Mouse (Mus musculus): ENCODE data around the gene Gucy2c.

Gene Gucy2c

DNA sequence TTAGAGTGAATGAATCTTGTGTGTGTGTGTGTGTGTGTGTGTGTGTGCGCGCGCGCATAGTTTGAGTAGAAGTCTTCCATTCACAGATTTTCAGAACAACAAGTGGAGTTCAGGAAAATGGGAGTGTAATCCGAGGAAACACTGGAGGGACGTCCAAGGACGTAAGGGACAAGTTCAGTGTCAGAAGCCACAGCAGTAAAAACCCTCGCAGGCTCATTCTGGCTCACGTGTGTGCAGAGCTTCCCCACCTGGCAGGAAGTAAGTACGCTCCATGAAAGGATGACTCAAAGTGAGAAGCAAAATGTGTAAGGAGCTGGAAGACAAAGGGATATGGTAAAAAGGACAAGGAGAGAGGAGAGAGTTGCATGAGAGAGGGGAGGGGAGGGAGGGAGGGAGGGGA lies 40.3 kb downstream of the Gucy2c start:
- no peak for DNase-seq (ENCODE audit: low spot score in 2 of 2)

DNA sequence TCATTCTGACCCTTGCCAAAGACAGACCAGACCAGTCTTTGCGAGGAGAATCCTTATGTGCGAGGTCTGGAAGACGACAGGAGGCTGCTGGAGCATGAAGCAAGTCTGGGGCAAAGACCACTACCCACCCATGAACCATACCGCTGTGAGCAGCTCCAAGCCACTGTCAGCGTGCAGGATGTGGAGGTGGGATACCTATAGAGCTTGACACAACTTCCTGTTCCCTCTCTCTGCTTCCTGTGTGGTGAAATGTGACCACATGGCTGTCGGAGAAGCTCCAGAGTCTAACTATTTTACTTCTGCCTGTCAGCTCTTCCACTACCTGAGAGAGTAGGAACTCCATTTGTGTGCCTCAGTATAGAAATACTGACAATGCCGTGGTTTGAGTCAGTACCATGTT lies 45.8 kb downstream of the Gucy2c start:
- no peak for DNase-seq (ENCODE audit: low spot score in 2 of 2)

DNA sequence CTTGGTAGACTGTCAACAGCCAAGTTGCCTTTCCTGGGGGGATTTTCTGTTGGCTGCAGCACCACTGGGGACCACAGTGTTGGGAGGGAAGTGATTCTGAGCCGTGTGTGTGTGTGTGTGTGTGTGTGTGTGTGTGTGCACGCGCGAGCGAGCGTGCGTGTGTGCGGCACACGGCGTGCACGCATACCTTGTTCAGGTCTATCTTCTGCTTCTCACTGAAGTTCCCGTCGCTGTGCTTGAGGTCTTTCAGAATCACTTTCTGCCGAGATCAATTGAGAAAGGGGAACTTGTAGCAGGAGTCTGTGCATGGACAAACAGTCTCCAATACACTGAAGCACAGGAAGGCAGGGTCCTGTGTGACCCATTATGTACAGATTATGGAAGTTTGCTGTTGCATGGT lies 53.4 kb downstream of the Gucy2c start:
- DNase-seq (ENCODE audit: low spot score in 2 of 2) = no peak

DNA sequence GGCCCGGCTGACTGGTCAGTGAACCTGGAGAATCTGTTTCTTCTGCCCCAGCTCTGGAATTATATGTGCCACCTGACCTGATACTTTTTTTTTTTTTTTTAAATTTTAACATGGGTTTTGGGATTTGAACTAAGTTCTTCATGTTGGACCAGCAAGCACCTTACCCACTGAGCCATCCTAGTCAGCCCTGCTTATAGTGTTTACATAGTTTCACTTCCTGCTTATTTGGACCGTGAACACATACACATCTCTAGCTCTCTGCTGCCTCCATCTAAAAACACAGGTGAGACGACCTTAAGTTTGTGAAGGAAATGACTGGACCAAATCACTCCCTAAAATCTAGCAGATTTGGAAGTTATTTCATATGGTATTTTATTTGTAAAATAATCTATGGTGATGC lies 58.4 kb downstream of the Gucy2c start:
- no peak for DNase-seq (ENCODE audit: low spot score in 2 of 2)

- DNase-seq (ENCODE audit: low spot score in 2 of 2) = no peak
Measured at GRCm38 (mm10) chr6:136722565-136722964, 59.0 kb downstream of the Gucy2c start.

- peak in 1 of 2 experiments; percentile 32 for DNase-seq (ENCODE audit: low spot score in 2 of 2)
Measured at GRCm38 (mm10) chr6:136721925-136722324, 59.6 kb downstream of the Gucy2c start.

GRCm38 (mm10) chr6:136720436-136720835 lies 61.1 kb downstream of the Gucy2c start:
- DNase-seq (ENCODE audit: low spot score in 2 of 2) = no peak

GRCm38 (mm10) chr6:136715881-136716431 lies 65.6 kb downstream of the Gucy2c start:
- DNase-seq (ENCODE audit: low spot score in 2 of 2) = no peak

- no peak for DNase-seq (ENCODE audit: low spot score in 2 of 2)
Measured at GRCm38 (mm10) chr6:136714097-136714496, 67.5 kb downstream of the Gucy2c start.

DNA sequence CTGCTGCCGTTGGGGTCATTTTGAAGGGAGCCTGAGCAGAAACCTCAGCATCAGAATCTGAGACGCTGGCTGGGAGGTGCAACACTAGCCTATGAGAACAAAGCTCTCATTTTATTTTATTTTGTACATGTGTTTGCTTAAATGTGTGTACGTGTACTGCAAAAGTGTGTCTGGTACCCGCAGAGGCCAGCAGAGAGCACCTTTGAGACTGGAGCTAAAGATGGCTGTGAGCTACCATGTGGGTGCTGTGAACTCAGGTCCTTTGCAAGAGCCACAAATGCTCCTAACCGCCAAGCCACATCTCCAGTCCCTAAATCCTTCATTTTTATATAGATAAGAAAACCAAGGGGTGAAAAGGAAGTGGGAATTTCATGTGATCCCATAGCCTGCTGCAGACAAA lies 71.2 kb downstream of the Gucy2c start:
- DNase-seq (ENCODE audit: low spot score in 2 of 2) = no peak

DNA sequence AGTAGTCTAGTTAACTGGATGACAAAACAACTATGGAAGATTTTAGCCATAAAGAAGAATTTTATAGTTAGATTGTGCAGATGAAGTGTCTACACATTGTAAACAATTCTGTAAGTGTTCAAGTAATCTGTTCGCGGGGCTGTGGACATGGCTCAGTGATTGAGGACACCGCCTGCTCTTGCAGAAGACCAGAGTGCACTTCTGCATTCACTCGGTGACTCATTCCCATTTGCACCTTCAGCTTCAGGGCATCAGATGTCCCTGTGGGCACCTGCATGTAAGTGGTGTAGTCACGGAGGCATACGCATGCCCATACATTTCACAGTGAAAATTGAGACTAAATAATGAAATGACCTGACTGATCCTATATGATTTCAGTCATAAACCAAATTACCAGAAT lies 73.0 kb downstream of the Gucy2c start:
- DNase-seq (ENCODE audit: low spot score in 2 of 2) = no peak

GRCm38 (mm10) chr6:136701878-136702277 lies 79.7 kb downstream of the Gucy2c start:
- no peak for DNase-seq (ENCODE audit: low spot score in 2 of 2)

GRCm38 (mm10) chr6:136701185-136701584 lies 80.4 kb downstream of the Gucy2c start:
- no peak for DNase-seq (ENCODE audit: low spot score in 2 of 2)

- no peak for DNase-seq (ENCODE audit: low spot score in 2 of 2)
Measured at GRCm38 (mm10) chr6:136691314-136691713, 90.3 kb downstream of the Gucy2c start.

GRCm38 (mm10) chr6:136690527-136690926 lies 91.0 kb downstream of the Gucy2c start:
- no peak for DNase-seq (ENCODE audit: low spot score in 2 of 2)

DNA sequence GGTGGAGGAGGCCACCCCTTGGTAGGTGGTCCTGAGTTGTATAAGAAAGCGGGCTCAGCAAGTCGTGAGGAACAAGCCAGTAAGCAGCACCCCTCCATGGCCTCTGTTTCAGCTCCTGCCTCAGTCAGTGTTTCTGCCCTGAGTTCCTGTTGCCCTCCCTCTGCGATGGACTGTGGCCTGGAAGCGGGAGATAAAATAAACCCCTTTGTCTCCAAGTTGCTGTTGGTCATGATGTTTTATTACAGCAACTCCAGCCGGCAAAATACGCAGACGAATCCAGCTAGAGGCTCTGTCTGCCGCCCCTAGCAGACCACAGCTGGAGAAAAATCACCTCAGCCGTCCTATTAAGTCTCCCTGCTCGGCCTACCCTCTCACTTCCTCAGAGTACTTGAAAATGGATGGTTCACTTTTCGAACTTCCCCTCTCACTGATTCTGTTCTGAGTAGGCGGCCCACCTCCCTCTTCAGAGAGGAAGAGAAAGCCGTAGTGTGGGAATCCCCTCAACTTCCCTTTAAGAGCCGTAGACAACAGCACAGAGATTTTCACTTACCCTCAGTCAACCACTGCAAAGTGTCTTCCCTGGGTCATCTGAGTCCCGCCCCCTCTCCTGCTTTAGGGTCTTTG lies 91.7 kb downstream of the Gucy2c start:
- peak in 1 of 2 experiments; percentile 7 for DNase-seq (ENCODE audit: low spot score in 2 of 2)

GRCm38 (mm10) chr6:136685433-136685832 lies 96.1 kb downstream of the Gucy2c start:
- DNase-seq (ENCODE audit: low spot score in 2 of 2) = no peak

GRCm38 (mm10) chr6:136683410-136684334 lies 97.9 kb downstream of the Gucy2c start:
- DNase-seq (ENCODE audit: low spot score in 2 of 2) = no peak

DNA sequence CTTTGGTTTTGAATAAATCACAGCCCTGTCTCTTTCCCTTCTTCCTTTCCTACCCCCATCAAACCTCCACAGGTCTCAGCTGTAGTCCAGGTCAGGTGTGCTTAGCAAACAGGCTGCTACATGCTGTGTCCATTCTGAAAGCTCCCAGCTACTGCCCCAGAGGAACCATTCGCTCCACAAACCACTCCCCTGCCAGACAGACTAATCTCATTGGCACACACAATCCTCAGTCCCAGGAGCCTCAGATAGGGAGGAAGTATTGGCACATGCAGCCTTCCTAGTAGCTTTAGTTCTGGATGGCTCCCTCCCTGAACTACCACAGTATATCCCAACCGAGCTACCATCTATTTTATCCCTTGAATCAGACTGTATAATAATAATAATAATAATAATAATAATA lies 102.2 kb downstream of the Gucy2c start:
- no peak for DNase-seq (ENCODE audit: low spot score in 2 of 2)

DNA sequence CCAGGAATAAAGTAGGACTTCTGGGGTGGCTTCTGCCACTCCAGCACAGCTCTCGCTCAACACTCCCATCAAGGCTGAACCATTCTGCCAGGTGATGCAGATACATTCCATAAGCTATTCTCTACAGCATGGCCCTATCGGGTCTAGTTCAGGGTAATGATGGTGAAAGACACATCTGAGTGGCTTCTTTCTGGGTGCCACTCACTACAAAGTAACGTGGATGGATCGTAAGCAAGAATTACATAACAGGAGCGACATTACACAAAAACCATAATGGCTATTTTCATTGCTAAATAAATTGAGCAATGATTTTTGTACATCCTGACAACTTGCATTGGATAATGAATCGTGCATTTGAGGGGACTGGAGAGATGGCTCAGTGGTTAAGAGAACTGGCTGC lies 106.6 kb downstream of the Gucy2c start:
- DNase-seq (ENCODE audit: low spot score in 2 of 2) = no peak

DNA sequence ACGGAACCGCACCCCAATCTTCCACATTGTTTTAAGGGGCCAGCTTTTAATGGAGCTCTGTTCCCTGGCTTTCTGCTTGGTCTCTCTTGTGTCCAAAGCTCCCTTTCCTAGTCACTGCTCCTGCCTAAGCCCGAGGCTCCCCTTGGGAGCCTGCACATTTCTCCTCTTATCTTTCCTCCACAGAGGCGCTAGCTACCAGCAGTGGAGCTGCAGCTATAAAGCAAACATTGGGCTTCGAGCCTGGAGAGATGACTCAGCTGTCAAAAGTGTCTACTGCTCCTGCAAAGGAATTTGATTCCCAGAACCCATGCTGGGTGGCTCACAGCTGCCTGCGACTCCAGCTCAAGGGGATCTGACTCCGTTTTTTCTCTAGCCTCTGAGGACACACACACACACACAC lies 109.1 kb downstream of the Gucy2c start:
- peak; percentile 41 to 56 for DNase-seq (ENCODE audit: low spot score in 2 of 2)

GRCm38 (mm10) chr6:136669274-136669673 lies 112.3 kb downstream of the Gucy2c start:
- DNase-seq (ENCODE audit: low spot score in 2 of 2) = no peak

Data from frontal cortex, postnatal 14 days (tissue).